Mouse (Mus musculus): ENCODE data around the gene Hist1h4c. TPM values are rescaled to one million over a fixed set of nuclear protein-coding genes. Genes with fewer than 3 reads are reported as not detected.

Gene Hist1h4c
- total RNA-seq, 2 experiments from 2014 or later, result 109 to 126 TPM

Small RNA genes within 50 kb of the gene (microRNA-seq; reads per million reads assigned to microRNA genes)
- gene Gm44314, result not detected
- not detected for gene Gm44350

Other genes starting within 250 kb of the Hist1h4c start
- not detected for gene Btn1a1, start 232.6 kb downstream of the Hist1h4c start, total RNA-seq (2021)
- not detected for gene Btn2a2, start 209.6 kb downstream of the Hist1h4c start, total RNA-seq (2021)
- gene Hist1h4h, start 167.4 kb downstream of the Hist1h4c start, total RNA-seq (2021), result 100 to 1,000 TPM; 441 to 470 TPM
- gene Hist1h2af, start 164.5 kb downstream of the Hist1h4c start, total RNA-seq (2021), result 10 to 100 TPM; 74.6 to 86.0 TPM
- 10 to 100 TPM; 22.0 to 28.6 TPM for gene Hist1h3g, start 163.0 kb downstream of the Hist1h4c start, total RNA-seq (2021)
- gene Hist1h2bh, start 155.1 kb downstream of the Hist1h4c start, total RNA-seq (2021), result 1 to 10 TPM; 4.5 to 6.1 TPM
- gene Hist1h3f, start 154.4 kb downstream of the Hist1h4c start, total RNA-seq (2021), result 10 to 100 TPM; 42.2 to 44.0 TPM
- 100 to 1,000 TPM; 224 to 235 TPM for gene Hist1h4f, start 146.8 kb downstream of the Hist1h4c start, total RNA-seq (2021)
- gene Hist1h1d, start 145.2 kb downstream of the Hist1h4c start, total RNA-seq (2021), result 10 to 100 TPM; 12.0 to 12.4 TPM
- 100 to 1,000 TPM; 130 to 134 TPM for gene Hist1h3e, start 136.1 kb downstream of the Hist1h4c start, total RNA-seq (2021)
- 10 to 100 TPM; 24.5 to 31.0 TPM for gene Hist1h2ae, start 127.2 kb downstream of the Hist1h4c start, total RNA-seq (2021)
- gene Hist1h2bg, start 127.1 kb downstream of the Hist1h4c start, total RNA-seq (2021), result 100 to 1,000 TPM; 203 to 225 TPM
- gene Hist1h2bf, start 124.3 kb downstream of the Hist1h4c start, total RNA-seq (2021), result 100 to 1,000 TPM in 1 of 2 experiments, 10 to 100 TPM in 1; 87.5 to 105 TPM
- 10 to 100 TPM; 18.6 to 25.5 TPM for gene Hist1h2ad, start 124.1 kb downstream of the Hist1h4c start, total RNA-seq (2021)
- 10 to 100 TPM; 18.8 to 24.3 TPM for gene Hist1h3d, start 122.7 kb downstream of the Hist1h4c start, total RNA-seq (2021)
- 100 to 1,000 TPM; 177 to 192 TPM for gene Hist1h4d, start 116.9 kb downstream of the Hist1h4c start, total RNA-seq (2021)
- gene Hist1h2be, start 77.3 kb downstream of the Hist1h4c start, total RNA-seq (2021), result 10 to 100 TPM; 13.0 to 16.9 TPM
- 100 to 1,000 TPM; 112 to 117 TPM for gene Hist1h1e, start 75.9 kb downstream of the Hist1h4c start, total RNA-seq (2021)
- gene Hist1h2ac, start 14.5 kb downstream of the Hist1h4c start, total RNA-seq (2021), result 1 to 10 TPM; 4.8 to 5.4 TPM
- gene Hist1h2bc, start 14.3 kb downstream of the Hist1h4c start, total RNA-seq (2021), result 10 to 100 TPM; 16.7 to 17.0 TPM
- gene Hist1h1t, start 2.6 kb downstream of the Hist1h4c start, total RNA-seq (2021), result not detected
- gene Hfe, start 12.4 kb upstream of the Hist1h4c start, total RNA-seq (2021), result 1 to 10 TPM; 1.7 to 2.3 TPM
- gene Hist1h1c, start 40.4 kb upstream of the Hist1h4c start, total RNA-seq (2021), result 100 to 1,000 TPM; 154 to 166 TPM
- 10 to 100 TPM; 39.8 to 41.0 TPM for gene Hist1h3c, start 47.1 kb upstream of the Hist1h4c start, total RNA-seq (2021)
- 10 to 100 TPM; 62.4 to 81.1 TPM for gene Hist1h2bb, start 48.3 kb upstream of the Hist1h4c start, total RNA-seq (2021)
- 100 to 1,000 TPM; 116 to 120 TPM for gene Hist1h2ab, start 52.7 kb upstream of the Hist1h4c start, total RNA-seq (2021)
- 100 to 1,000 TPM in 1 of 2 experiments, 10 to 100 TPM in 1; 95.4 to 102 TPM for gene Hist1h3b, start 53.8 kb upstream of the Hist1h4c start, total RNA-seq (2021)
- 100 to 1,000 TPM; 139 to 151 TPM for gene Hist1h4b, start 58.6 kb upstream of the Hist1h4c start, total RNA-seq (2021)
- gene Hist1h4a, start 62.8 kb upstream of the Hist1h4c start, total RNA-seq (2021), result 100 to 1,000 TPM; 134 to 137 TPM
- 100 to 1,000 TPM; 114 to 125 TPM for gene Hist1h3a, start 63.9 kb upstream of the Hist1h4c start, total RNA-seq (2021)
- 10 to 100 TPM; 62.9 to 79.4 TPM for gene Hist1h1a, start 65.2 kb upstream of the Hist1h4c start, total RNA-seq (2021)
- not detected for gene Trim38, start 71.5 kb upstream of the Hist1h4c start, total RNA-seq (2021)
- not detected for gene Slc17a2, start 108.5 kb upstream of the Hist1h4c start, total RNA-seq (2021)
- gene Slc17a3, start 141.0 kb upstream of the Hist1h4c start, total RNA-seq (2021), result under 1 TPM in 1 of 2 experiments, not detected in 1; 0.10 TPM
- not detected for gene Slc17a1, start 169.3 kb upstream of the Hist1h4c start, total RNA-seq (2021)
- gene Slc17a4, start 216.6 kb upstream of the Hist1h4c start, total RNA-seq (2021), result not detected
- gene Hist1h2ba, start 235.7 kb upstream of the Hist1h4c start, total RNA-seq (2021), result not detected
- gene Hist1h2aa, start 236.0 kb upstream of the Hist1h4c start, total RNA-seq (2021), result not detected